Mouse (Mus musculus) lung, postnatal 0 days (tissue): ENCODE results near the gene Spata2l. TPM values are rescaled to one million over a fixed set of nuclear protein-coding genes. Genes with fewer than 3 reads are reported as not detected.

Source experiments
- ATAC-seq: fragments of 200-750 bp; cut with Nextera tagmentation; 2 replicates; pipeline ENCODE4 v1.8.0; 2017; ENCODE audit warnings: moderate library complexity
- DNase-seq: peaks from one replicate; pipeline ENCODE4 v3.0.0-alpha.2; 2016; ENCODE audit warnings: low spot score
- H3K27ac ChIP-seq: fragments of 300-500 bp; sonication (generic); 2 replicates; pipeline ENCODE4 v1.5.1; 2014; ENCODE audit warnings: antibody characterized with exemption, mild to moderate bottlenecking, low read length, mixed read lengths
- H3K27me3 ChIP-seq: fragments of 300-500 bp; sonication (generic); replicated peaks from 2 replicates; pipeline ENCODE4 v1.6.1; 2014; ENCODE audit warnings: low read length, mixed read lengths; ENCODE audit not compliant: insufficient read depth
- H3K36me3 ChIP-seq: fragments of 300-500 bp; sonication (generic); 2 replicates; pipeline ENCODE4 v1.6.1; 2014; ENCODE audit warnings: low read length, mixed read lengths; ENCODE audit not compliant: insufficient read depth
- H3K4me1 ChIP-seq: fragments of 300-500 bp; sonication (generic); 2 replicates; pipeline ENCODE4 v1.6.1; 2014; ENCODE audit warnings: antibody characterized with exemption, low read depth, low read length, mixed read lengths; ENCODE audit not compliant: insufficient read depth
- H3K4me2 ChIP-seq: fragments of 300-500 bp; sonication (generic); replicated peaks from 2 replicates; pipeline ENCODE4 v1.6.1; 2014; ENCODE audit warnings: low read depth, mild to moderate bottlenecking, low read length, moderate library complexity, mixed read lengths
- H3K4me3 ChIP-seq: fragments of 300-500 bp; sonication (generic); 2 replicates; pipeline ENCODE4 v1.5.1; 2014; ENCODE audit warnings: low read depth, low read length
- H3K9ac ChIP-seq: fragments of 300-500 bp; sonication (generic); replicated peaks from 2 replicates; pipeline ENCODE4 v1.6.1; 2014; ENCODE audit warnings: low read depth, mild to moderate bottlenecking
- H3K9me3 ChIP-seq: fragments of 300-500 bp; sonication (generic); 2 replicates; pipeline ENCODE4 v1.6.1; 2016; ENCODE audit warnings: low read length, mixed read lengths
- CTCF ChIP-seq: IDR thresholded peaks from 2 replicates; pipeline ENCODE4 v1.5.1; 2016; ENCODE audit warnings: antibody characterized with exemption, mild to moderate bottlenecking
- EP300 ChIP-seq: IDR thresholded peaks from 2 replicates; pipeline ENCODE4 v1.6.1; 2016; ENCODE audit warnings: antibody characterized with exemption, mild to moderate bottlenecking, control low read depth
- WGBS: fragments of 180-500 bp; shearing (Covaris S2); extraction: QIAGEN DNeasy Blood & Tissue Kit; methylation state at CpG from one replicate; pipeline ENCODE4 v1.1.7; 2014; 5-methylcytosine and 5-hydroxymethylcytosine counted together
- polyA plus RNA-seq: library from polyadenylated mRNA; unstranded; fragments of >200 nt; fragmentation: Nextera tagmentation; extraction: Ambion mirVana; gene quantifications from 2 replicates; pipeline ENCODE4 v1.2.1, GENCODE M21; 2015

The Spata2l gene
- polyA plus RNA-seq, 1 experiment from 2014 or later = 4.8 TPM

DNA sequence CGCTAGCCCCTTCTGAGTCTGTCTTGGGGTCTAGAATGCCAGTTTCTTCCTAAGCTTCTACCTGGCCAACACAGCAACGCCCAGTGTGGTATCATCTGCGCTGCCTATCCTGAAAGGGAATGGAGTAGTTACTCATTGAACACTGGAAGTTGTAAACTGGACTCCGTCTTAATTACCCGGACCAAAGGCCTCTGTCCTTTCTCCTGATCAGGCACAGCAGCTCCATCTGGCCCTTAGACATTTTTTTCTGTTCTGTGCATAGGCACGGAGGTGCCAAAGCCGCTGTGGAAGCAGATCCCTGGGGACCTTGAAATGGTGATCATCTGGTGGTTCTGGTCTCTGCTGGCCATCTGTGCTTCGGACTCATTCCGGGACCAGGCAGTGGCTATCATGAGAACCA lies 42.3 kb downstream of the Spata2l start:
- 92% methylated on average over 9 of the region's 9 CpGs for WGBS
- H3K9me3 ChIP-seq = no peaks in the 10 kb centered on the region
- H3K4me3 ChIP-seq = no peak overlapping the region
- no peak for ATAC-seq
- H3K9ac ChIP-seq = no peak overlapping the region
- no peak overlapping the region for H3K4me2 ChIP-seq
- no peaks in the 10 kb centered on the region for H3K36me3 ChIP-seq
- no peak for TF ChIP-seq EP300
- TF ChIP-seq CTCF = no peak
- DNase-seq = no peak
- H3K4me1 ChIP-seq = no peaks in the 10 kb centered on the region
- no peak overlapping the region for H3K27ac ChIP-seq
- no peaks in the 10 kb centered on the region for H3K27me3 ChIP-seq

DNA sequence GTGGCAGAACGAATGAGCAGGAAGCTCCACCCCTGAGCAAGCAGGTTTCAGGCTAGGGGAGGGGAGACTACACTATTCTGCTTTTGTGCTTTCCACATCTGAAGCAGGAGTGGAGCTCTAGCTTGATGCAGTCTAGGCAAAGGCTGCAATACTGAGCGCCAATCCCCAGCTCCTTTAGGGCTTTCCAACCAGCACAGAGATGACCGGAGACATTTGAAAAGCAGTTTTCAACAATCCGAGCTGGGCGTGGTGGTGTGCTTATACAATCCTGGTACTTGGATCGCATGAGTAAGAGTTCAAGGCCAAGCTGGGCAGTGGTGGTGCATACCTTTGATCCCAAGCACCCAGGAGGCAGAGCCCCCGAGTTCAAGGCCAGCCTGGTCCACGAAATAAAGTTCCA lies 44.1 kb downstream of the Spata2l start:
- H3K4me2 ChIP-seq = no peak overlapping the region
- no peak for ATAC-seq
- 47% methylated on average over 8 of the region's 8 CpGs for WGBS

DNA sequence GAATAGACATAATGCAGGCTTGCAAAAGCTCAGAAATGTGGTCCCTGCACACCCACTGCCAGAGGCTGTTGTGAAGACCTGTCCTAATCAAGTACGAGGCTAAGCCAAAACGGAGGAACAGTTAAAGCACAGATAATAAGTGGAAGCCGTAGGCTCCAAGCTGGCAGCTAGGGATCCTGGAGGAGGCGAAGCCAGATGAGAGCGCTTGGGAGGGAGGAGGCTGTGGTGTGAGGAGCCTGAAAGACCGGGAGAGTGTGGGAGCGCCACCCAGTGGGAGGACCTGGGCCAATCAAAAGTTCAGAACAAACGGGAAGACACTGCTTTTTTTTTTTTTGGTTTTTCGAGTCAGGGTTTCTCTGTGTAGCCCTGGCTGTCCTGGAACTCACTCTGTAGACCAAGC lies 45.4 kb downstream of the Spata2l start:
- H3K4me3 ChIP-seq = no peak overlapping the region
- 2% methylated on average over 9 of the region's 9 CpGs for WGBS
- 0 out of 2 replicates have a peak, but pooled peaks cover 1% of the 10 kb centered on the region for H3K4me1 ChIP-seq
- H3K27ac ChIP-seq = no peak overlapping the region
- DNase-seq (peak; percentile 94), ATAC-seq (peak; percentile 52)
- no peaks in the 10 kb centered on the region for H3K36me3 ChIP-seq
- 0 out of 2 replicates have a peak overlapping the region, but pooled peaks have one; percentile 28 for H3K4me2 ChIP-seq
- H3K27me3 ChIP-seq = no peaks in the 10 kb centered on the region
- H3K9ac ChIP-seq = no peak overlapping the region
- TF ChIP-seq EP300 (no peak), CTCF (peak; percentile 77)
- H3K9me3 ChIP-seq = no peaks in the 10 kb centered on the region

More for the DNA sequence above, 44.1 kb downstream of the Spata2l start:
- H3K4me3 ChIP-seq = no peak overlapping the region
- no peak for DNase-seq
- TF ChIP-seq CTCF (no peak), EP300 (no peak)
- no peak overlapping the region for H3K9ac ChIP-seq
- H3K27me3 ChIP-seq = no peaks in the 10 kb centered on the region
- H3K4me1 ChIP-seq = no peaks in the 10 kb centered on the region
- no peaks in the 10 kb centered on the region for H3K9me3 ChIP-seq
- H3K27ac ChIP-seq = no peak overlapping the region
- H3K36me3 ChIP-seq = no peaks in the 10 kb centered on the region

DNA sequence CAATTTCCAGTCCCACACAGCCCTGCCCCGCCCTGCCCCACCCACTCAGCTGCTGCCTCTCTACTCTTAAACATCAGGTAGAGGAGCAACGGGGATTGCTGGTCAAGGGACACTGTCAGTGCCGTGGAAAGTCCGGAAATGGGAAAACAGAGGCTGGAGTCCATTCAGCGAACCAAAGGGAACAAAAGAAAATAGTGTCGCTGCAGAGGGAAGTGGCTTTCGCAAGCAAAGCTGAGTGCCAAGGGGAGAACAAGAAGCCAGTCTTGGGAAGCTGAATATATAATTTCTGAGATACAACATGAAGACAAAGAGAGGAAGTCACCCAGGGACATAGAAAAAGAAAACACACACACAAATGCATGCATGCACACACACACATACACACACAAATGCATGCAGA lies 47.2 kb downstream of the Spata2l start:
- TF ChIP-seq CTCF = no peak
- no peak for TF ChIP-seq EP300
- Histone ChIP-seq H3K36me3 (no peaks in the 10 kb centered on the region), H3K27me3 (no peaks in the 10 kb centered on the region), H3K9me3 (no peaks in the 10 kb centered on the region), H3K9ac (no peak overlapping the region), H3K4me1 (0 out of 2 replicates have a peak, but pooled peaks cover 2% of the 10 kb centered on the region), H3K27ac (peak overlapping the region; percentile 55), H3K4me2 (peak overlapping the region; percentile 51), H3K4me3 (no peak overlapping the region)
- ATAC-seq (no peak), DNase-seq (peak; percentile 50)
- WGBS = 35% methylated on average over 7 of the region's 7 CpGs

DNA sequence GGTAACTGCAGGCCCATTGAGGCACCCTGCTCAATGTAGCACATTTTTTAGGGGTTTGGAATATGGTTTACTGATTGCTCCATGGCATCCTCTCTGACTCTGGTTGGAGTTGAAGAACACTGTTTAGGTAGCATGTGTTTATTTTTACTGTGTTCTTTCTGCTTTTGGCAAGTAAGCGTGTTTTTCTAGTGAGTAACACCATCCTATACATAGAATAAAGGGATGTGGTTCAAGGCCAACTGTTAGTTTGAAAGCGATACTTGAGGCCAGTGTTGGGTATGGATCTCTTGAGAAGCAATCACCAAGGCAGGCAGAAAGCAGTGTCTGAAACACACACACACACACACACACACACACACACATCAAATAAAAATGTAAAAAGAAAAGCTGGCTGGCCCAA lies 48.0 kb downstream of the Spata2l start:
- no peak for ATAC-seq
- 43% methylated on average over 2 of the region's 2 CpGs for WGBS
- H3K36me3 ChIP-seq = no peaks in the 10 kb centered on the region
- no peaks in the 10 kb centered on the region for H3K27me3 ChIP-seq
- H3K9ac ChIP-seq = no peak overlapping the region
- peak overlapping the region; percentile 55 for H3K27ac ChIP-seq
- H3K4me2 ChIP-seq = peak overlapping the region; percentile 51
- H3K4me3 ChIP-seq = peak overlapping the region; percentile 2; the same call in 1 of the 2 replicates
- H3K9me3 ChIP-seq = no peaks in the 10 kb centered on the region
- TF ChIP-seq EP300 (no peak), CTCF (no peak)
- H3K4me1 ChIP-seq = 0 out of 2 replicates have a peak, but pooled peaks cover 2% of the 10 kb centered on the region
- peak; percentile 7 for DNase-seq

DNA sequence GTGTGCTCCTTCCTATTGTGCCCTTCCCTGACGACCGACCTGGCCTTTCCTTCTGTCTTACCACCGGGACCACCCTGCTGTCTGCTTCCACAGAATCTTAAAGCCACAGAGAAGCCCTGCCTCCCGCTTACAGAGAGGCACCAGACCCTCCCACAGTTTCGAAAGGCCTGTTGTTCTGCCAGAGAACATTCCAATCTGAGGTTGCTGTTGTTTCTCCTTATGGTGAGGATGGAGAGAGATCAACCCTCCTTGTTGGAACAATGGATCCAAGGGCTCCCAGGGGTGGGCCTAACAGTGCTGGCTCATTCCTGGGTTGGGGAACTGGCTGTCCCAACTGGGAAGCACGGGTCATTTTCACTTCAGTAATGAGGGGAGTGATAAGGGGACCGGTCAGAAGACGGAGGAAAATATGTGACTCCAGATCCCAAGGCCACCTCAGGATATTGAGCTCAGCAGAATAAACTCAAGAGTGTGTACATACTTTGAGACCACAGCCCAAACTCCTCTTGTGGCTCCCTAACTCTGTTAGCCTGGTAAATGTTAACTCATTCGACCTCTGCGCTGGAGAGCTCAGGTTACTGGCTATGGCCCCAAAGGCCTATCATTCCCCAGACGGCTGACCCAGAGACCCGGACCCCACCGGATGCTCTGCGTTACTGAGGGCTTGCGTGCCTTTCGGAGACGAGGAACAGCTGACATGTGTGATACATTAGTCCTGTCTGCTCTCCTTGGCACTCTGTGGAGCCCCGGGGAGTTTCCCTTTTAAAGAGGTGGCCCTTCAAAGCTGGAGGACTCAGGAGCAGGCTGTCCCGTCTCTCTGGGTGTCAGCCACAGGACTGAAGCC lies 50.2 kb downstream of the Spata2l start, which contains the start of gene Dpep1:
Gene Dpep1 (plus strand): TSS at position 677 of the 844 bp plus-strand sequence.
- Histone ChIP-seq H3K4me2 (peak within 1 kb of the TSS; percentile 51), H3K9me3 (no peaks in the 10 kb centered on the region), H3K27me3 (no peaks in the 10 kb centered on the region), H3K9ac (peak within 1 kb of the TSS; percentile 50), H3K4me3 (peak within 1 kb of the TSS; percentile 30), H3K4me1 (0 out of 2 replicates have a peak, but pooled peaks cover 2% of the 10 kb centered on the region), H3K27ac (peak within 1 kb of the TSS; percentile 89), H3K36me3 (no peaks in the 10 kb centered on the region)
- ATAC-seq = peak; percentile 82
- WGBS = 18% methylated on average over 19 of the region's 19 CpGs
- TF ChIP-seq CTCF (no peak), EP300 (peak; percentile 92)
- peak; percentile 93 for DNase-seq
